Mouse (Mus musculus) limb, embryonic 12.5 days (tissue): ENCODE results near the gene Riok2. TPM values are rescaled to one million over a fixed set of nuclear protein-coding genes. Genes with fewer than 3 reads are reported as not detected.

Experiments used
- ATAC-seq: fragments of 200-750 bp; cut with Nextera tagmentation; 2 replicates; pipeline ENCODE4 v1.8.0; 2017; ENCODE audit warnings: low read depth, moderate TSS enrichment; ENCODE audit not compliant: insufficient number of reproducible peaks, insufficient read depth, low FRiP score, low TSS enrichment
- H3K27ac ChIP-seq: fragments of 300-500 bp; sonication (generic); 2 replicates; pipeline ENCODE4 v1.5.1; 2016; ENCODE audit warnings: mild to moderate bottlenecking, moderate library complexity
- H3K27me3 ChIP-seq: fragments of 300-500 bp; sonication (generic); 2 replicates; pipeline ENCODE4 v1.6.1; 2016; ENCODE audit warnings: mild to moderate bottlenecking, moderate library complexity
- H3K36me3 ChIP-seq: fragments of 300-500 bp; sonication (generic); 2 replicates; pipeline ENCODE4 v1.6.1; 2016; ENCODE audit warnings: mild to moderate bottlenecking, moderate library complexity
- H3K4me1 ChIP-seq: fragments of 300-500 bp; sonication (generic); replicated peaks from 2 replicates; pipeline ENCODE4 v1.6.1; 2016
- H3K4me2 ChIP-seq: fragments of 300-500 bp; sonication (generic); 2 replicates; pipeline ENCODE4 v1.6.1; 2016; ENCODE audit warnings: mild to moderate bottlenecking, moderate library complexity
- H3K4me3 ChIP-seq: fragments of 300-500 bp; sonication (generic); replicated peaks from 2 replicates; pipeline ENCODE4 v1.5.1; 2016; ENCODE audit warnings: mild to moderate bottlenecking
- H3K9ac ChIP-seq: fragments of 300-500 bp; sonication (generic); replicated peaks from 2 replicates; pipeline ENCODE4 v1.6.1; 2016; ENCODE audit warnings: mild to moderate bottlenecking, moderate library complexity
- H3K9me3 ChIP-seq: fragments of 300-500 bp; sonication (generic); 2 replicates; pipeline ENCODE4 v1.6.1; 2016; ENCODE audit warnings: mild to moderate bottlenecking, moderate library complexity
- WGBS: fragments of 180-500 bp; shearing (Covaris S2); methylation state at CpG from one replicate; pipeline ENCODE4 v1.1.7; 2016; 5-methylcytosine and 5-hydroxymethylcytosine counted together
- polyA plus RNA-seq: library from polyadenylated mRNA; unstranded; fragments of >200 nt; fragmentation: Nextera tagmentation; extraction: Ambion mirVana; gene quantifications from 2 replicates; pipeline ENCODE4 v1.2.1, GENCODE M21; 2016

The Riok2 gene
- polyA plus RNA-seq, 1 experiment from 2014 or later = 34.2 TPM

DNA sequence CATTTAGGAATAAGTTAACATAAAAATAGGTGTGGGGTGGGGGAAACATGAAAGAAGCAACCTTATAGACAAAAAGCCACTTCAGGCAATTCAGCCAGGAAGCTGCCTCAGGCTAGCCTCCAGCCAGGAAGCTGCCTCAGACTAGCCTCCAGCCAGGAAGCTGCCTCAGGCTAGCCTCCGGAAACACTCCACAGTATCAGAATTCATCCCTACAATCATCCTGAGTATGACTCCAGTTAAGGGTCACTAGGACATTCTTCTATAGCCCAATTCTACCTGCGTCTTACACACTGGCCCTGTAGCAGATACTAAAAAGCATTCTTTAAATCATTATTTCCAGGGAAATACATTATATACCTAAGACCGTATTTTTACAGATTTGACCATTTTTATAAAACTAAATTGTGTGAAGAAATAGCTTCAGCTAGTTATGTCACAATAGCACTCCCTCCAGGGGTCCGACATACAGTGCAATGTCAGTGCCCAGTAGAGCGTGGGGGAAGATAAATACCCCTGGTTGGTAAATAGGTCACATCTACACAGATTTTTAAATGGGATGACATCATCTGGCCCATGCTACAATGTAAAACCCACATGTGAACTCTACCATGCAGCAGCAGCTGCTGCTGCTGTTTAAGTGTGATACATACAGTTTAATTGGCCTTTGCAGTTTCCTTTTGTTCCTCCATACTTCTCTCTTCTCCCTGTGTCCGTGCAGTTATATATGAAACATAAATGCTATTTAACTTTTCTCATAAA is 34.8 kb downstream of the Riok2 start:
- Histone ChIP-seq H3K27ac (0 out of 2 replicates have a peak overlapping the region, but pooled peaks have one; percentile 18), H3K4me1 (peaks cover 41% of the 10 kb centered on the region), H3K9me3 (no peaks in the 10 kb centered on the region), H3K4me3 (no peak overlapping the region), H3K27me3 (no peaks in the 10 kb centered on the region), H3K9ac (no peak overlapping the region), H3K4me2 (no peak overlapping the region), H3K36me3 (no peaks in the 10 kb centered on the region)
- 0 out of 2 replicates have a peak, but pooled peaks have one; percentile 22 for ATAC-seq
- WGBS = 58% methylated on average over 6 of the region's 6 CpGs

DNA sequence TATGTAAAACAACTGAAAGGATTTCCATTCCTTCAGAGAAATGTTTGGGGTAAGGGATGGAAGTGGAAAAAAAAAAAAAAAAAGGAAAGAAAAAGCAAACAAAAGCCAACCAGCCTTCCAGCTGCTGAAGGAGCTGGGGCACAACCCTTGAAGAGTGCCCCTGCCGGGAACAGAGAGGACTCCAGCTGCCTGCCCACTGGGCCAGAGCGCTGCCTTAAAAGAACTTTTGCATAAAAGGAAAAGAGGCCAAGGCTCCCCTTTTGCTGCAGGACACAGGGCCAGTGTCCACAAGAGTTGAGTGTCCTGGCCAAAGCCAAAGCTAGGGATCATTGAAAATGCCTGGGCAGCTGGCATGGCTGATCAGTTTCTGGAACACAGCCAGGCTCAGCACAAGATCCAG is 35.5 kb downstream of the Riok2 start:
- Histone ChIP-seq H3K4me2 (no peak overlapping the region), H3K27me3 (no peaks in the 10 kb centered on the region), H3K9me3 (no peaks in the 10 kb centered on the region), H3K4me1 (peaks cover 39% of the 10 kb centered on the region), H3K27ac (peak overlapping the region; percentile 75), H3K36me3 (no peaks in the 10 kb centered on the region), H3K4me3 (no peak overlapping the region), H3K9ac (no peak overlapping the region)
- 0 out of 2 replicates have a peak, but pooled peaks have one; percentile 24 for ATAC-seq
- WGBS = 3% methylated on average over 2 of the region's 2 CpGs

DNA sequence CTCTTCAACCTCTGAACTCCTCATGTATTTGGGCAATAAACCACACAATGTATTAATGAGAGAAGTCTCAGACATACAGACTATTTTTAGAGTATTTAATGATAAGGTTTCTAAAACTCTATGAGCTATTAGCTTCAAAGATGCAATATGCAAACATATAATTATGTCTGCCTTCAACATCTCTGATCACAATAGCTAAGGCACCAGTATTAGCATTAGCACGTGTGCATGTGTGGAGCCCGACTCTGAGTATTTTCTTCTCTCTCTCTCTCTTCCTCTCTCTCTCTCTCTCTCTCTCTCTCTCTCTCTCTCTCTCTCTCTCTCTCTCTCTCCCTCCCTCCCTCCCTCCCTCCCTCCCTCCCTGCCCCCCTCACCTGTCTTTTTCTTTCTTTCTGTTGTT is 37.3 kb downstream of the Riok2 start:
- no peaks in the 10 kb centered on the region for H3K36me3 ChIP-seq
- H3K4me3 ChIP-seq = no peak overlapping the region
- no peak overlapping the region for H3K9ac ChIP-seq
- H3K4me2 ChIP-seq = no peak overlapping the region
- H3K4me1 ChIP-seq = peaks cover 24% of the 10 kb centered on the region
- 81% methylated on average over 2 of the region's 2 CpGs for WGBS
- H3K27ac ChIP-seq = no peak overlapping the region
- no peak for ATAC-seq
- H3K27me3 ChIP-seq = no peaks in the 10 kb centered on the region
- no peaks in the 10 kb centered on the region for H3K9me3 ChIP-seq

DNA sequence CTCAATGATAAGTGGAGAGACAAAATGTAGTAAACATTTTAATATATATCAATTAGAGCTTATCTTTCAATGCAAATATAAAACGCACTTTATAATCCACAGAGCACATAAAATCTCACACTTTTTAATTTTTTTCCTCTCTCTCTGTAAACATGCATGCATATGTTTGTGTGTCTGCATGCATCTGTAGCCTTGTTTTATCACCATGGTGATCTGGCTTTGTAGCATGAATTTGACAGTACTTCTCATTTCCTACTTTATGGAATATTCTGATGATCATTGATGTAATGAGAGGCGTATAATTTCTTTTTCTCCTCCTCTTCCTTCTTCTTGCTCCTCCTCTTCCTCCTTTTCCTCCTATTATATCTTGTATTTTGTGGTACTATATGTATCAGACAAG is 38.1 kb downstream of the Riok2 start:
- Histone ChIP-seq H3K36me3 (no peaks in the 10 kb centered on the region), H3K4me3 (no peak overlapping the region), H3K9me3 (no peaks in the 10 kb centered on the region), H3K4me2 (no peak overlapping the region), H3K9ac (no peak overlapping the region), H3K27ac (no peak overlapping the region), H3K27me3 (no peaks in the 10 kb centered on the region), H3K4me1 (peaks cover 23% of the 10 kb centered on the region)
- no peak for ATAC-seq
- WGBS = 91% methylated on average over 2 of the region's 2 CpGs

DNA sequence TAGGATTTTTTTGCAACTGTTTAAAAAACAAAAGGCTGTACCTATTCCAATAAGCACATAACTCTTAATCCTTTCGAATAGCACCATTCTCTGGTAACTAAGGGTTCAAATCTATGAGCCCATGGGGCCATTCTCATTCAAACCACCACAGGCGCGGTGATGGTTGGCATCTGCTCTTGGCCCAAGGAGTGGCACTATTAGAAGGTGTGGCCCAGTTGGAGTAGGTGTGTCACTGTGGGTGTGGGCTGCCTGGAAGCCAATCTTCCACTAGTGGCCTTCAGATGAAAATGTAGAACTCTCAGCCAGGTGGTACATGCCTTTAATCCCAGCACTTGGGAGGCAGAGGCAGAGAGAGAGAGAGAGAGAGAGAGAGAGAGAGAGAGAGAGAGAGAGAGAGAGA is 40.1 kb downstream of the Riok2 start:
- Histone ChIP-seq H3K36me3 (no peaks in the 10 kb centered on the region), H3K9me3 (no peaks in the 10 kb centered on the region)
- WGBS = 94% methylated on average over 3 of the region's 3 CpGs

DNA sequence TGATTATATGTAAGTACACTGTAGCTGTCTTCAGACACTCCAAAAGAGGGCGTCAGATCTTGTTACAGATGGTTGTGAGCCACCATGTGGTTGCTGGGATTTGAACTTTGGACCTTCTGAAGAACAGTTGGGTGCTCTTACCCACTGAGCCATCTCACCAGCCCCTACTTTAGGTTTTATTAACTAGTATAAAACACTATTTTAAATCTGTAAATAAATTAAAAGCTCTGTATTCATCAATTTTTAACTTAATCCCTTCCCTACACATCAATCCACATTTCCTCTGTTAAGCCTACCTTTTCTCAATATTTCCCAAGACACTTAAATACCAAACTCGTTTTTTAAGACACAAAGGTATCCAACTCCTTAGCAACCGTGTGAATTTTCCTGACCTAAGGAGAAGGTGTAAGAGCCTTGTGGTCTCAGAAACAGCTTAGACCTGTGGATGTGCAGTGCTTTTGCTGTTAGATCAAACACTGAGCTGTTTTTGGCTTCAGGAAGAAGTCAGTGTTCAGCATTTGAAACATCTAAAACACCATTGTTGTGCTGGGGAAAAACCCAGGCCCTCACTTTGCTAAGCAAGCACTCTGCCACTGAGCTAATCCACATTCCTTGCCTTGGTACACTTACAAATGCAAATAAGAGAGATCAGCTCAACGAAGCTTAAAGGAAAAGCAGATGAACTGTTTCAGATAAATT is 50.6 kb downstream of the Riok2 start:
- 0 out of 2 replicates have a peak overlapping the region, but pooled peaks have one; percentile 18 for H3K27ac ChIP-seq
- ATAC-seq = no peak
- H3K4me3 ChIP-seq = no peak overlapping the region
- 45% methylated on average over 4 of the region's 4 CpGs for WGBS
- no peaks in the 10 kb centered on the region for H3K27me3 ChIP-seq
- no peaks in the 10 kb centered on the region for H3K36me3 ChIP-seq
- H3K9me3 ChIP-seq = no peaks in the 10 kb centered on the region
- H3K4me1 ChIP-seq = peaks cover 13% of the 10 kb centered on the region
- no peak overlapping the region for H3K9ac ChIP-seq
- no peak overlapping the region for H3K4me2 ChIP-seq

More for the DNA sequence above, 40.1 kb downstream of the Riok2 start:
- Histone ChIP-seq H3K4me1 (peaks cover 10% of the 10 kb centered on the region), H3K27ac (no peak overlapping the region), H3K4me3 (no peak overlapping the region), H3K9ac (no peak overlapping the region), H3K4me2 (no peak overlapping the region), H3K27me3 (no peaks in the 10 kb centered on the region)
- no peak for ATAC-seq

DNA sequence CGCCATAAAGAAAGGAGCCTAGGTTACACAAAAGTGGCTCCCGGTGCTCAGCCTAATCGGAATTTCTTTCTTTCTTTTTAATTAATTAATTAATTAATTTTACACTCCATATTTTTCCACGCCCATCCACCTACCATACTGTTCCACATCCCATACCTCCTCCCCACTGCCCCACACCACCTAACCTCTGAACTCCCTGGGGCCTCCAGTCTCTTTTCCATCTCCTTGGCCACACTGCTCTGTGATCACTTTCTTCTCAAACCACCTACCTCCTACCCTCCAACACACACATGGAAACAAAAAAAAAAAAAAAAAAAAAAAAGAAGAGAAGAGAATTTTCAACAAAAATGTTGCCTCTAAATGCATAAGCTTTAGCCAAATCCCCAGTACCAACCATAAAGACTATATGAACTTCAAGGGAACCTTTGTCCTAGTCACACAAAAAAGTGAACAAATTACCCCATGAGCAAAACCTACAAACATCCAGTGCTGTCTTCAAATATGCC is 51.3 kb downstream of the Riok2 start:
- H3K4me3 ChIP-seq = no peak overlapping the region
- no peak for ATAC-seq
- no peaks in the 10 kb centered on the region for H3K27me3 ChIP-seq
- no peak overlapping the region for H3K9ac ChIP-seq
- H3K27ac ChIP-seq = peak overlapping the region; percentile 45; the same call in 1 of the 2 replicates
- peaks cover 13% of the 10 kb centered on the region for H3K4me1 ChIP-seq
- H3K36me3 ChIP-seq = no peaks in the 10 kb centered on the region
- H3K9me3 ChIP-seq = no peaks in the 10 kb centered on the region
- 73% methylated on average over 4 of the region's 4 CpGs for WGBS
- H3K4me2 ChIP-seq = no peak overlapping the region

DNA sequence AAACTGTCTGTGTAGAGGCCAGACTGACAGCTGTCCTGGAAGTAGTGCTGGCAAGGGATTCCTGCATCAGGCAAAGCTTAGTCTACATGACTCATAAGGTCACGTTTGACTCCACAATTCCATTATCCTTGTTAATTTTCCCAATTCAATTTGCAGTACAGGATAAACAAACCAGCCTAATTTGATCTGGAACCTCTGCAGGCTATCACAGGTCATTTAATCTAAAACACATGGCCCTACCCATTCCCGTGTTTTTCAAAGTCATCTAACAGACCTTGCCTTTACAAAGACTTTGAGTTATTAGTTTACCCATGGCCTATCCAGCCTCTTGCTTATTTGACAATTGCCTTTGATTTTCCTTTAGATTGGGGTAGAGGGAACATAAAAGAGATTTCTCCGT is 51.8 kb downstream of the Riok2 start:
- ATAC-seq = no peak

DNA sequence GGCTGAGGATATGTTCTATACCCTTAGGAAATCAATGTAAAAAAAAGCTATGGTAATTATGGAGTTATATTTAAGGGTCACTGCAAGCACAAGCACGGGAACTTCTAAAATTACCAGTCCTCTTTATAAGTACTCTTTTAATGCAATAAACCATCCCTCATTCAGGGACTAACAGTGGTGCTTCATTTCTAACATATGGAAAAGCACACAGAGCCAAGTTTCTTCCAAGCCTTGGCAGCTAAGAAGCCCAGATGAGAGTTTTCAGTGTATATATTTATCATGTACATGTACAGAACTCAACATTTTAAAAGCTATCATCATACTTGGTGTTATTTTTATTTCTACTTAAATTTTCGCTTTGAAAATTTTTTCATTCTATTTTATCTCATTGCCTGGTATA is 54.8 kb downstream of the Riok2 start:
- no peak for ATAC-seq
- H3K27me3 ChIP-seq = no peaks in the 10 kb centered on the region
- H3K27ac ChIP-seq = no peak overlapping the region
- H3K36me3 ChIP-seq = peaks cover 3% of the 10 kb centered on the region; the same call in 1 of the 2 replicates
- H3K9ac ChIP-seq = no peak overlapping the region
- no peaks in the 10 kb centered on the region for H3K9me3 ChIP-seq
- 69% methylated on average over 2 of the region's 2 CpGs for WGBS
- no peak overlapping the region for H3K4me3 ChIP-seq
- H3K4me1 ChIP-seq = peaks cover 13% of the 10 kb centered on the region
- H3K4me2 ChIP-seq = no peak overlapping the region

More for the DNA sequence above, 51.8 kb downstream of the Riok2 start:
- H3K4me1 ChIP-seq = peaks cover 13% of the 10 kb centered on the region
- H3K9me3 ChIP-seq = no peaks in the 10 kb centered on the region
- no peak overlapping the region for H3K9ac ChIP-seq
- H3K27me3 ChIP-seq = no peaks in the 10 kb centered on the region
- H3K27ac ChIP-seq = peak overlapping the region; percentile 45; the same call in 1 of the 2 replicates
- WGBS = 13% methylated on average over 3 of the region's 3 CpGs
- no peak overlapping the region for H3K4me2 ChIP-seq
- no peak overlapping the region for H3K4me3 ChIP-seq
- no peaks in the 10 kb centered on the region for H3K36me3 ChIP-seq

DNA sequence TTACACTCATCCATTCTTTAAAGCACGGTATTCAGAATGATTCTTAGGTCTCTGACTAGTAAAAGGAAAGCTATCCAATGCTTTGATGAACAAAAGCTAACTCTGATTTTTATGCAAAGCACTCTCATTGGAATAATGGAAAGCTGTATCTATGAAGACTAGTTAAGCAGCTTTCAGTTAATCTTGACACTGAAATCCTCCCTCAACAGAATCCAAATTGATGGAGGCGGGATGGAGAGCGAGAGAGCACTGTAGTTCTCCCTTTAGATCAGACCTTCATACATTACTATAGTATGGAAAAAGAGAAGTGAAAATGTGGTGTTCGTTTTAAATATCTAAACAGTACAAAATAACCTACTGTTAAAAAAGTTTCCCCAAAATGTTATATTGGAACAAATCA is 59.6 kb downstream of the Riok2 start:
- WGBS = 90% methylated on average over 4 of the region's 4 CpGs
- Histone ChIP-seq H3K36me3 (peaks cover 3% of the 10 kb centered on the region; the same call in 1 of the 2 replicates), H3K4me1 (peaks cover 5% of the 10 kb centered on the region), H3K27me3 (no peaks in the 10 kb centered on the region), H3K9ac (no peak overlapping the region), H3K4me2 (no peak overlapping the region), H3K27ac (no peak overlapping the region), H3K4me3 (no peak overlapping the region), H3K9me3 (no peaks in the 10 kb centered on the region)
- no peak for ATAC-seq

DNA sequence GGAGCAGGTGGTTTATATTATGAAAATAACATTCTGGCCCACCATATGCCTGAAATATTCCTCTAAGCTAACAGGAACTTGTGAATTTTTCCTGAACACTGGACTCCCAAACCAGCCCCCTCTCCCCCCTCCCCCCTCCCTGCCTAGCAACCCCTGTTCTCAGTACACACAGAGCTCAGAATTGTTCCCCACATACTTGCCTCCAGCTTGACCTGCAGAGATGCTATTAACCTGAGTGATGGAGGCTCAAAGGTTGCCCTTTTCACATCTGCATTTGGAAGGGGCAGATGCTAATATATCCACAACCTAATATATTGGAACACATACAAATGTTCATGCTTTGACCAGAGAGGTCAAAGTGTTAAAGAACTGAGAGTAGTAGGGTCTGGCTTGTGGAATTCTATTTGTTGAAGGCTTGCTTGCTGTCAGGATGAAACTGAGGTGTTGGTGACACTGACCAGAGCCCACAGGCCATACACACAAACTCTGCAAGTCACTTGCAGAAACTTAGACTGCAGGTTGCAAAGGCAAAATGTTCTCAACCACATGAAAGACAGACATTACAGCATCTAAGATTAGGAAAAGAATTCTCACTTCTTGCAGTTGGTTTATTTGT is 64.6 kb downstream of the Riok2 start:
- Histone ChIP-seq H3K4me1 (peaks cover 33% of the 10 kb centered on the region), H3K4me3 (no peak overlapping the region), H3K9me3 (no peaks in the 10 kb centered on the region), H3K9ac (no peak overlapping the region), H3K4me2 (no peak overlapping the region), H3K36me3 (no peaks in the 10 kb centered on the region), H3K27me3 (no peaks in the 10 kb centered on the region), H3K27ac (peak overlapping the region; percentile 80)
- ATAC-seq = peak; percentile 93
